Mouse (Mus musculus) embryonic facial prominence, embryonic 14.5 days (tissue): ENCODE data around the gene Gm28035. TPM values are rescaled to one million over a fixed set of nuclear protein-coding genes. Genes with fewer than 3 reads are reported as not detected.
A peak's percentile ranks its signal among the peaks of the same experiment; 100 is the strongest.

ENCODE experiments used
- ATAC-seq: fragments of 200-750 bp; cut with Nextera tagmentation; 2 replicates; pipeline ENCODE4 v1.8.0; 2017; ENCODE audit warnings: low read depth, moderate number of reproducible peaks, moderate TSS enrichment
- DNase-seq: peaks from one replicate; pipeline ENCODE4 v3.0.0-alpha.2; 2015; ENCODE audit warnings: low spot score
- H3K27ac ChIP-seq: fragments of 300-500 bp; sonication (generic); replicated peaks from 2 replicates; pipeline ENCODE4 v1.5.1; 2014; ENCODE audit warnings: low read depth, mild to moderate bottlenecking, low read length, moderate library complexity
- H3K27me3 ChIP-seq: fragments of 300-500 bp; sonication (generic); replicated peaks from 2 replicates; pipeline ENCODE4 v1.6.1; 2014; ENCODE audit warnings: low read length; ENCODE audit not compliant: control insufficient read depth, insufficient read depth
- H3K36me3 ChIP-seq: fragments of 300-500 bp; sonication (generic); 2 replicates; pipeline ENCODE4 v1.6.1; 2014; ENCODE audit warnings: low read length, mixed read lengths; ENCODE audit not compliant: control insufficient read depth, insufficient read depth
- H3K4me1 ChIP-seq: fragments of 300-500 bp; sonication (generic); 2 replicates; pipeline ENCODE4 v1.6.1; 2014; ENCODE audit warnings: antibody characterized with exemption, low read length; ENCODE audit not compliant: control insufficient read depth, insufficient read depth
- H3K4me2 ChIP-seq: fragments of 300-500 bp; sonication (generic); 2 replicates; pipeline ENCODE4 v1.6.1; 2014; ENCODE audit warnings: low read depth, mild to moderate bottlenecking, low read length, moderate library complexity, mixed read lengths
- H3K4me3 ChIP-seq: fragments of 300-500 bp; sonication (generic); 2 replicates; pipeline ENCODE4 v1.5.1; 2014; ENCODE audit warnings: low read depth, mild to moderate bottlenecking, low read length
- H3K9ac ChIP-seq: fragments of 300-500 bp; sonication (generic); 2 replicates; pipeline ENCODE4 v1.6.1; 2014; ENCODE audit warnings: low read depth, mild to moderate bottlenecking, low read length, moderate library complexity, mixed read lengths
- H3K9me3 ChIP-seq: fragments of 300-500 bp; sonication (generic); 2 replicates; pipeline ENCODE4 v1.6.1; 2016; ENCODE audit warnings: low read length; ENCODE audit not compliant: control insufficient read depth
- WGBS: fragments of 180-500 bp; shearing (Covaris S2); extraction: QIAGEN DNeasy Blood & Tissue Kit; methylation state at CpG from one replicate; pipeline ENCODE4 v1.1.7; 2014; 5-methylcytosine and 5-hydroxymethylcytosine counted together
- polyA plus RNA-seq: library from polyadenylated mRNA; unstranded; fragments of >200 nt; fragmentation: Nextera tagmentation; extraction: Ambion mirVana; gene quantifications from 2 replicates; pipeline ENCODE4 v1.2.1, GENCODE M21; 2014

Gene Gm28035
- polyA plus RNA-seq, 1 experiment from 2014 or later: 0.06 TPM

GRCm38 (mm10) chr2:30261921-30262839, 21.8 kb downstream of the Gm28035 start:
- no peak overlapping the region for H3K4me3 ChIP-seq
- no peak for ATAC-seq
- no peak for DNase-seq
- no peaks in the 10 kb centered on the region for H3K9me3 ChIP-seq
- no peak overlapping the region for H3K27ac ChIP-seq
- H3K4me1 ChIP-seq: peaks cover 28% of the 10 kb centered on the region
- no peak overlapping the region for H3K9ac ChIP-seq
- H3K36me3 ChIP-seq: peaks cover 68% of the 10 kb centered on the region
- no peaks in the 10 kb centered on the region for H3K27me3 ChIP-seq
- H3K4me2 ChIP-seq: no peak overlapping the region
- WGBS: 89% methylated on average over 16 of the region's 18 CpGs

GRCm38 (mm10) chr2:30262840-30263441, 22.6 kb downstream of the Gm28035 start:
- Histone ChIP-seq H3K36me3 (peaks cover 61% of the 10 kb centered on the region), H3K9ac (no peak overlapping the region), H3K9me3 (no peaks in the 10 kb centered on the region), H3K27me3 (no peaks in the 10 kb centered on the region), H3K4me3 (no peak overlapping the region), H3K4me2 (no peak overlapping the region), H3K4me1 (peaks cover 28% of the 10 kb centered on the region), H3K27ac (no peak overlapping the region)
- WGBS: 49% methylated on average over 4 of the region's 4 CpGs
- no peak for ATAC-seq
- DNase-seq: peak; percentile 40

DNA sequence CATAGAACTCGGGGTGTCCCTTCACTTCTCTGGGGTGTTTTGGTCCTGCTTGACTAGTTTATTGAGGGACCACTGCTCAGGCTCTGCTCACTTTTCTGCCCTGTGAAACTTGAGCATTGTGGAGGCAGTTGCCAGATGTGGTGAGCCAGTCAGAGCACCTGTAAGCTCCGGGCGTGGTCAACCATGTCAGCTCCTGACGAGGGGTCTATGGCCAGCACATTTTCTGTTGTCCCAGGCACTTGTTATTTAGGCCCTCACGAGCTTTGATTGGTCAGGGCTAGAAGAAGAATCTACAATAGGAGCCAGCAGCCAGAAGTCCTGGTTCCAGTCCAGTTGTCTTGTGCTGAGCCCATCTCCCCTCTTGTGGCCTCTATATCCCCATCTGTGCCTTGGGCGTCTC, 23.4 kb downstream of the Gm28035 start:
- H3K4me2 ChIP-seq: no peak overlapping the region

DNA sequence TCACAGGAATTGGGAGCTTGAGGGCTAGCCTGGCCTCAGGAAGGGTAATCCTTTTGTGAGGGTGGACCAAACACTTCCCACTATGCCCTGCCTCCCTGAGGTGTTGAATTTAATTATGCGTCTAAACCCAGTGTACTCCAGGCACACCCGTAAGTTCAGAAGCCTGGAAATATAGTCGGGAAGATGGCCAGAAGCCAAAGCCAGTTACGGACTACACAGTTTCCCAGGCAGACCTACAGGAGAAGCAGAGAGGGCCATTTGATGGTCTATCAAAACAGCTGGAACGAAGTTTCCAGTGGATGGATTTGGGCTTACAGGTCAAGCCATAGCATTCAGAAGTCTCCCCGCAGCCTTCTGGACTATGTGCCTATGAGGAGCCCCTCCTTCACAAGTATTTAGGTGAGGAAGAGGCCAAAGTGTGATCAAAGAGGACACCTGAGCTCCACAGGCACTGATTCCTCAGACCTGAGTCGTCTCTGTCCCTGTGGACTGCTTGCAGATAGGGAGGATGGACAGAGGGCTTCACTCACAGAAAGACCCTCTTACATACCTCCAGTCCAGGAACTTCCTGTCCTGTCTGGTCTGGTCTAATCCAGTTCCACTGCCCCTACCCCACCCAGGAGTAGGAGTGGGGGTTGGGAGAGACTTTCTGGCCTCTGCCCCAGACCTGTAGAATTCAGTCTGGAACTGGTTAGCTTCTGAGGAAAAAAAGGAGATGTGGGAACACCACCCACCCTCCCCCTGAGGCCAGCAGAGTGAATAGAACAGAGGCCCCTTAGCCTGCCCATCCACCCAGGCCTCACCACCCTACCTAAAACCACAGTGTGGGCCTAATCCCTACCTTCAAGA, 24.5 kb downstream of the Gm28035 start:
- peak; percentile 31; the same call in 1 of the 2 replicates for ATAC-seq

More for the DNA sequence above, 23.4 kb downstream of the Gm28035 start:
- Histone ChIP-seq H3K27me3 (no peaks in the 10 kb centered on the region), H3K4me1 (peaks cover 28% of the 10 kb centered on the region), H3K9me3 (no peaks in the 10 kb centered on the region), H3K9ac (no peak overlapping the region), H3K36me3 (peaks cover 52% of the 10 kb centered on the region), H3K27ac (no peak overlapping the region), H3K4me3 (no peak overlapping the region)
- DNase-seq (no peak), ATAC-seq (no peak)
- 84% methylated on average over 6 of the region's 6 CpGs for WGBS

GRCm38 (mm10) chr2:30265767-30266253, 25.4 kb downstream of the Gm28035 start, which contains the start of gene Phyhd1:
Phyhd1 (plus strand) TSS chr2:30266203.
- Histone ChIP-seq H3K9me3 (no peaks in the 10 kb centered on the region), H3K4me1 (peaks cover 28% of the 10 kb centered on the region), H3K27me3 (no peaks in the 10 kb centered on the region), H3K9ac (peak within 1 kb of the TSS; percentile 42), H3K4me2 (peak within 1 kb of the TSS; percentile 26; the same call in 1 of the 2 replicates), H3K4me3 (no peak within 1 kb of the TSS), H3K36me3 (peaks cover 35% of the 10 kb centered on the region), H3K27ac (peak within 1 kb of the TSS; percentile 80)
- ATAC-seq: no peak; the same call in 1 of the 2 replicates
- WGBS: 20% methylated on average over 5 of the region's 5 CpGs
- peak; percentile 68 for DNase-seq

More for the DNA sequence above, 24.5 kb downstream of the Gm28035 start:
- Histone ChIP-seq H3K27me3 (no peaks in the 10 kb centered on the region), H3K4me3 (no peak overlapping the region), H3K27ac (peak overlapping the region; percentile 80), H3K36me3 (peaks cover 44% of the 10 kb centered on the region), H3K9ac (no peak overlapping the region), H3K4me1 (peaks cover 28% of the 10 kb centered on the region), H3K9me3 (no peaks in the 10 kb centered on the region), H3K4me2 (no peak overlapping the region)
- WGBS: 39% methylated on average over 7 of the region's 7 CpGs
- DNase-seq: peak; percentile 28

- Histone ChIP-seq H3K4me3 (no peak overlapping the region), H3K9me3 (no peaks in the 10 kb centered on the region), H3K9ac (peak overlapping the region; percentile 42), H3K4me1 (peaks cover 28% of the 10 kb centered on the region), H3K27me3 (no peaks in the 10 kb centered on the region), H3K36me3 (peaks cover 28% of the 10 kb centered on the region), H3K27ac (peak overlapping the region; percentile 80), H3K4me2 (peak overlapping the region; percentile 26; the same call in 1 of the 2 replicates)
- DNase-seq: peak; percentile 70
- peak; percentile 60 for ATAC-seq
- WGBS: 7% methylated on average over 3 of the region's 4 CpGs
Measured at GRCm38 (mm10) chr2:30266392-30266941, 26.1 kb downstream of the Gm28035 start.

GRCm38 (mm10) chr2:30267466-30267865, 27.1 kb downstream of the Gm28035 start:
- no peak for DNase-seq
- no peak overlapping the region for H3K27ac ChIP-seq
- 92% methylated on average over 2 of the region's 2 CpGs for WGBS
- H3K4me2 ChIP-seq: no peak overlapping the region
- H3K4me3 ChIP-seq: no peak overlapping the region
- H3K9ac ChIP-seq: no peak overlapping the region
- ATAC-seq: no peak
- no peaks in the 10 kb centered on the region for H3K27me3 ChIP-seq
- peaks cover 28% of the 10 kb centered on the region for H3K4me1 ChIP-seq
- H3K36me3 ChIP-seq: peaks cover 18% of the 10 kb centered on the region
- no peaks in the 10 kb centered on the region for H3K9me3 ChIP-seq

- WGBS: 43% methylated on average over 4 of the region's 4 CpGs
- Histone ChIP-seq H3K4me2 (no peak overlapping the region), H3K27me3 (no peaks in the 10 kb centered on the region), H3K4me3 (no peak overlapping the region), H3K9ac (no peak overlapping the region), H3K9me3 (no peaks in the 10 kb centered on the region), H3K36me3 (peaks cover 11% of the 10 kb centered on the region), H3K4me1 (peaks cover 28% of the 10 kb centered on the region), H3K27ac (no peak overlapping the region)
- ATAC-seq (no peak), DNase-seq (no peak)
Measured at GRCm38 (mm10) chr2:30268371-30268770, 28.0 kb downstream of the Gm28035 start.
